Mouse (Mus musculus): Measurements from ENCODE around the gene Ucn3.

- TF ChIP-seq CTCF (IDR thresholded peaks at IDR 0.05; ENCODE audit: low read depth, low read length) (no peak), POLR2A (IDR thresholded peaks at IDR 0.05; ENCODE audit: borderline replicate concordance, low read depth, low read length) (no peak)
Observed at GRCm38 (mm10) chr13:3951198-3951914, 6.2 kb upstream of the Ucn3 start.

Data from bone marrow macrophage, adult 2 months (primary cell).